Mouse (Mus musculus) effector memory CD4-positive, alpha-beta T cell, adult 5 months (primary cell): ENCODE measurements around the gene Spns3. TPM values are rescaled to one million over a fixed set of nuclear protein-coding genes. Genes with fewer than 3 reads are reported as not detected.

ENCODE experiments used
- polyA plus RNA-seq: library from polyadenylated mRNA; unstranded; fragments of 100-300 nt; shearing (Covaris generic); gene quantifications from one replicate; pipeline ENCODE4 v1.2.1, GENCODE M21; 2017

Gene Spns3
- polyA plus RNA-seq = 0.21 TPM

GRCm38 (mm10) chr11:72550134-72550988 lies at the start of gene Spns3:
Spns3 (minus strand) TSS chr11:72550506.

GRCm38 (mm10) chr11:72489881-72490301 lies 60.4 kb downstream of the Spns3 start, which contains the start of gene Spns2:
Spns2 (minus strand) TSS chr11:72489904.

Other genes with a start within 250 kb of the Spns3 start
- gene Xaf1, start 248.9 kb downstream of the Spns3 start, polyA plus RNA-seq = 38.9 TPM
- gene Fbxo39, start 236.1 kb downstream of the Spns3 start, polyA plus RNA-seq = 0.29 TPM
- gene Tekt1, start 188.1 kb downstream of the Spns3 start, polyA plus RNA-seq = not detected
- not detected for gene Smtnl2, start 138.8 kb downstream of the Spns3 start, polyA plus RNA-seq
- gene Ggt6, start 115.0 kb downstream of the Spns3 start, polyA plus RNA-seq = not detected
- 101 TPM for gene Mybbp1a, start 109.2 kb downstream of the Spns3 start, polyA plus RNA-seq
- gene Spns2, start 60.6 kb downstream of the Spns3 start, polyA plus RNA-seq = not detected
- gene Ube2g1, start 56.8 kb upstream of the Spns3 start, polyA plus RNA-seq = 64.8 TPM
- gene Ankfy1, start 139.5 kb upstream of the Spns3 start, polyA plus RNA-seq = 45.5 TPM
- 4.6 TPM for gene Cyb5d2, start 245.6 kb upstream of the Spns3 start, polyA plus RNA-seq
- gene Zzef1, start 245.7 kb upstream of the Spns3 start, polyA plus RNA-seq = 31.4 TPM